Mouse (Mus musculus) liver, embryonic 16.5 days (tissue): ENCODE data around the gene Unk. TPM values are rescaled to one million over a fixed set of nuclear protein-coding genes. Genes with fewer than 3 reads are reported as not detected.

Experiments used
- ATAC-seq: fragments of 200-750 bp; cut with Nextera tagmentation; 2 replicates; pipeline ENCODE4 v1.8.0; 2017; ENCODE audit warnings: low read depth, mild to moderate bottlenecking, moderate number of reproducible peaks, moderate library complexity
- H3K27ac ChIP-seq: fragments of 300-500 bp; sonication (generic); 2 replicates; pipeline ENCODE4 v1.5.1; 2014; ENCODE audit warnings: mild to moderate bottlenecking, low read length
- H3K27me3 ChIP-seq: fragments of 300-500 bp; sonication (generic); 2 replicates; pipeline ENCODE4 v1.6.1; 2014; ENCODE audit warnings: low read depth, low read length, mixed read lengths; ENCODE audit not compliant: control insufficient read depth, insufficient read depth
- H3K36me3 ChIP-seq: fragments of 300-500 bp; sonication (generic); 2 replicates; pipeline ENCODE4 v1.6.1; 2014; ENCODE audit warnings: mild to moderate bottlenecking; ENCODE audit not compliant: control insufficient read depth, insufficient read depth
- H3K4me1 ChIP-seq: fragments of 300-500 bp; sonication (generic); 2 replicates; pipeline ENCODE4 v1.6.1; 2014; ENCODE audit warnings: low read depth, low read length, mixed read lengths; ENCODE audit not compliant: control insufficient read depth
- H3K4me2 ChIP-seq: fragments of 300-500 bp; sonication (generic); 2 replicates; pipeline ENCODE4 v1.6.1; 2014; ENCODE audit warnings: low read depth, low read length, mixed read lengths
- H3K4me3 ChIP-seq: fragments of 300-500 bp; sonication (generic); 2 replicates; pipeline ENCODE4 v1.5.1; 2014; ENCODE audit warnings: low read depth, mild to moderate bottlenecking, low read length
- H3K9ac ChIP-seq: fragments of 300-500 bp; sonication (generic); 2 replicates; pipeline ENCODE4 v1.6.1; 2014; ENCODE audit warnings: low read depth, low read length
- H3K9me3 ChIP-seq: fragments of 300-500 bp; sonication (generic); replicated peaks from 2 replicates; pipeline ENCODE4 v1.6.1; 2016; ENCODE audit warnings: low read length; ENCODE audit not compliant: control insufficient read depth
- WGBS: fragments of 180-500 bp; shearing (Covaris S2); extraction: QIAGEN DNeasy Blood & Tissue Kit; methylation state at CpG from one replicate; pipeline ENCODE4 v1.1.7; 2014; ENCODE audit not compliant: insufficient replicate concordance; 5-methylcytosine and 5-hydroxymethylcytosine counted together
- polyA plus RNA-seq: library from polyadenylated mRNA; unstranded; fragments of >200 nt; fragmentation: Nextera tagmentation; extraction: Ambion mirVana; gene quantifications from 2 replicates; pipeline ENCODE4 v1.2.1, GENCODE M21; 2015

Gene Unk
- polyA plus RNA-seq, 1 experiment from 2014 or later, result 10.8 TPM

- H3K4me3 ChIP-seq, result peak overlapping the region; percentile 60
- no peaks in the 10 kb centered on the region for H3K9me3 ChIP-seq
- peaks cover 45% of the 10 kb centered on the region for H3K27me3 ChIP-seq
- peak overlapping the region; percentile 59 for H3K4me2 ChIP-seq
- H3K9ac ChIP-seq, result peak overlapping the region; percentile 61; the same call in 1 of the 2 replicates
- 0 out of 2 replicates have a peak, but pooled peaks have one; percentile 7 for ATAC-seq
- H3K36me3 ChIP-seq, result no peaks in the 10 kb centered on the region
- H3K4me1 ChIP-seq, result peaks cover 34% of the 10 kb centered on the region
- 16% methylated on average over 10 of the region's 10 CpGs for WGBS
- peak overlapping the region; percentile 61 for H3K27ac ChIP-seq
Observed at GRCm38 (mm10) chr11:116110540-116110939, 80.4 kb downstream of the Unk start.

Other genes starting within 250 kb of the Unk start
- gene Caskin2, start 216.7 kb upstream of the Unk start, polyA plus RNA-seq, result 5.1 and 6.1 TPM in 2 replicates
- 10.2 and 12.4 TPM in 2 replicates for gene Tsen54, start 215.6 kb upstream of the Unk start, polyA plus RNA-seq
- gene Llgl2, start 206.3 kb upstream of the Unk start, polyA plus RNA-seq, result 14.4 and 15.6 TPM in 2 replicates
- 0.34 and 1.5 TPM in 2 replicates for gene Myo15b, start 171.9 kb upstream of the Unk start, polyA plus RNA-seq
- gene Smim5, start 130.4 kb upstream of the Unk start, polyA plus RNA-seq, result 29.5 and 30.1 TPM in 2 replicates
- 2.7 and 3.1 TPM in 2 replicates for gene Smim6, start 118.3 kb upstream of the Unk start, polyA plus RNA-seq
- gene Sap30bp, start 97.0 kb upstream of the Unk start, polyA plus RNA-seq, result 13.6 and 16.2 TPM in 2 replicates
- 7.9 and 8.9 TPM in 2 replicates for gene Recql5, start 96.8 kb upstream of the Unk start, polyA plus RNA-seq
- gene Itgb4, start 55.6 kb upstream of the Unk start, polyA plus RNA-seq, result 0.14 and 0.40 TPM in 2 replicates
- gene Galk1, start 17.6 kb upstream of the Unk start, polyA plus RNA-seq, result 180 and 192 TPM in 2 replicates
- 527 and 601 TPM in 2 replicates for gene H3f3b, start 2.4 kb upstream of the Unk start, polyA plus RNA-seq
- 17.8 and 20.4 TPM in 2 replicates for gene Unc13d, start 47.6 kb downstream of the Unk start, polyA plus RNA-seq
- gene Wbp2, start 56.7 kb downstream of the Unk start, polyA plus RNA-seq, result 85.2 and 110 TPM in 2 replicates
- 5.1 and 6.2 TPM in 2 replicates for gene Trim47, start 96.9 kb downstream of the Unk start, polyA plus RNA-seq
- gene Trim65, start 100.8 kb downstream of the Unk start, polyA plus RNA-seq, result 1.2 and 1.5 TPM in 2 replicates
- gene Mrpl38, start 108.5 kb downstream of the Unk start, polyA plus RNA-seq, result 44.4 and 44.7 TPM in 2 replicates
- gene Fbf1, start 137.8 kb downstream of the Unk start, polyA plus RNA-seq, result 5.7 and 6.6 TPM in 2 replicates
- gene Ten1, start 168.5 kb downstream of the Unk start, polyA plus RNA-seq, result 23.1 and 24.9 TPM in 2 replicates
- 54.7 and 73.7 TPM in 2 replicates for gene Acox1, start 168.7 kb downstream of the Unk start, polyA plus RNA-seq
- 0.05 and 0.08 TPM in 2 replicates for gene Evpl, start 207.8 kb downstream of the Unk start, polyA plus RNA-seq
- 33.4 and 34.2 TPM in 2 replicates for gene Srp68, start 243.9 kb downstream of the Unk start, polyA plus RNA-seq